Mouse (Mus musculus) liver, embryonic 15.5 days (tissue): Measurements from ENCODE around the gene Hif3a. TPM values are rescaled to one million over a fixed set of nuclear protein-coding genes. Genes with fewer than 3 reads are reported as not detected.

ENCODE experiments used
- ATAC-seq: fragments of 200-750 bp; cut with Nextera tagmentation; 2 replicates; pipeline ENCODE4 v1.8.0; 2017; ENCODE audit warnings: moderate number of reproducible peaks, mild to moderate bottlenecking, moderate library complexity; ENCODE audit not compliant: insufficient read depth
- H3K27ac ChIP-seq: fragments of 300-500 bp; sonication (generic); replicated peaks from 2 replicates; pipeline ENCODE4 v1.5.1; 2015; ENCODE audit warnings: mild to moderate bottlenecking, inconsistent platforms
- H3K27me3 ChIP-seq: fragments of 300-500 bp; sonication (generic); 2 replicates; pipeline ENCODE4 v1.6.1; 2015; ENCODE audit warnings: mild to moderate bottlenecking, inconsistent platforms
- H3K36me3 ChIP-seq: fragments of 300-500 bp; sonication (generic); replicated peaks from 2 replicates; pipeline ENCODE4 v1.6.1; 2015; ENCODE audit warnings: moderate library complexity, mild to moderate bottlenecking, inconsistent platforms
- H3K4me1 ChIP-seq: fragments of 300-500 bp; sonication (generic); replicated peaks from 2 replicates; pipeline ENCODE4 v1.6.1; 2015; ENCODE audit warnings: inconsistent platforms
- H3K4me2 ChIP-seq: fragments of 300-500 bp; sonication (generic); 2 replicates; pipeline ENCODE4 v1.6.1; 2015; ENCODE audit warnings: moderate library complexity, mild to moderate bottlenecking, inconsistent platforms
- H3K4me3 ChIP-seq: fragments of 300-500 bp; sonication (generic); replicated peaks from 2 replicates; pipeline ENCODE4 v1.5.1; 2015; ENCODE audit warnings: mild to moderate bottlenecking, inconsistent platforms
- H3K9ac ChIP-seq: fragments of 300-500 bp; sonication (generic); 2 replicates; pipeline ENCODE4 v1.6.1; 2015; ENCODE audit warnings: moderate library complexity, mild to moderate bottlenecking, inconsistent platforms
- H3K9me3 ChIP-seq: fragments of 300-500 bp; sonication (generic); replicated peaks from 2 replicates; pipeline ENCODE4 v1.6.1; 2016; ENCODE audit warnings: inconsistent platforms
- WGBS: fragments of 180-500 bp; shearing (Covaris S2); methylation state at CpG from one replicate; pipeline ENCODE4 v1.1.7; 2015; ENCODE audit warnings: mixed read lengths; ENCODE audit not compliant: insufficient replicate concordance; 5-methylcytosine and 5-hydroxymethylcytosine counted together
- polyA plus RNA-seq: library from polyadenylated mRNA; unstranded; fragments of >200 nt; fragmentation: Nextera tagmentation; extraction: Ambion mirVana; gene quantifications from 2 replicates; pipeline ENCODE4 v1.2.1, GENCODE M21; 2015

Gene Hif3a
- polyA plus RNA-seq, 1 experiment from 2014 or later, result 31.4 TPM

GRCm38 (mm10) chr7:17019426-17020166 lies 42.6 kb downstream of the Hif3a start:
- Histone ChIP-seq H3K9me3 (no peaks in the 10 kb centered on the region), H3K27me3 (no peaks in the 10 kb centered on the region), H3K36me3 (peaks cover 66% of the 10 kb centered on the region), H3K27ac (no peak overlapping the region), H3K4me2 (no peak overlapping the region), H3K4me3 (no peak overlapping the region), H3K9ac (no peak overlapping the region), H3K4me1 (peaks cover 57% of the 10 kb centered on the region)
- ATAC-seq, result no peak
- WGBS, result 59% methylated on average over 7 of the region's 7 CpGs

- WGBS, result 48% methylated on average over 2 of the region's 2 CpGs
- Histone ChIP-seq H3K9ac (no peak overlapping the region), H3K27ac (no peak overlapping the region), H3K4me1 (peaks cover 41% of the 10 kb centered on the region), H3K27me3 (no peaks in the 10 kb centered on the region), H3K36me3 (peaks cover 82% of the 10 kb centered on the region), H3K9me3 (no peaks in the 10 kb centered on the region), H3K4me2 (no peak overlapping the region), H3K4me3 (no peak overlapping the region)
- ATAC-seq, result no peak
These were observed 44.3 kb downstream of the Hif3a start for GRCm38 (mm10) chr7:17017921-17018320.

- H3K9ac ChIP-seq, result no peak overlapping the region
- H3K4me1 ChIP-seq, result peaks cover 34% of the 10 kb centered on the region
- no peak overlapping the region for H3K4me3 ChIP-seq
- H3K36me3 ChIP-seq, result peaks cover 82% of the 10 kb centered on the region
- WGBS, result 58% methylated on average over 1 of the region's 1 CpGs
- peak; percentile 76 for ATAC-seq
- H3K9me3 ChIP-seq, result no peaks in the 10 kb centered on the region
- no peaks in the 10 kb centered on the region for H3K27me3 ChIP-seq
- H3K4me2 ChIP-seq, result no peak overlapping the region
- H3K27ac ChIP-seq, result peak overlapping the region; percentile 2; the same call in 1 of the 2 replicates
These were observed 45.2 kb downstream of the Hif3a start for GRCm38 (mm10) chr7:17017036-17017435.

GRCm38 (mm10) chr7:17015381-17015780 lies 46.8 kb downstream of the Hif3a start:
- H3K9me3 ChIP-seq, result no peaks in the 10 kb centered on the region
- no peak overlapping the region for H3K4me3 ChIP-seq
- no peaks in the 10 kb centered on the region for H3K27me3 ChIP-seq
- H3K9ac ChIP-seq, result no peak overlapping the region
- ATAC-seq, result no peak
- H3K4me1 ChIP-seq, result peaks cover 26% of the 10 kb centered on the region
- no peak overlapping the region for H3K27ac ChIP-seq
- 80% methylated on average over 6 of the region's 6 CpGs for WGBS
- no peak overlapping the region for H3K4me2 ChIP-seq
- H3K36me3 ChIP-seq, result peaks cover 82% of the 10 kb centered on the region

GRCm38 (mm10) chr7:17011909-17012590 lies 50.2 kb downstream of the Hif3a start:
- no peaks in the 10 kb centered on the region for H3K9me3 ChIP-seq
- no peak overlapping the region for H3K9ac ChIP-seq
- H3K27me3 ChIP-seq, result no peaks in the 10 kb centered on the region
- WGBS, result 76% methylated on average over 7 of the region's 7 CpGs
- H3K36me3 ChIP-seq, result peaks cover 98% of the 10 kb centered on the region
- H3K4me2 ChIP-seq, result no peak overlapping the region
- ATAC-seq, result no peak
- peaks cover 5% of the 10 kb centered on the region for H3K4me1 ChIP-seq
- no peak overlapping the region for H3K27ac ChIP-seq
- no peak overlapping the region for H3K4me3 ChIP-seq

GRCm38 (mm10) chr7:17010010-17010347 lies 52.2 kb downstream of the Hif3a start:
- WGBS, result 75% methylated on average over 5 of the region's 5 CpGs
- Histone ChIP-seq H3K4me2 (no peak overlapping the region), H3K27me3 (no peaks in the 10 kb centered on the region), H3K9me3 (no peaks in the 10 kb centered on the region), H3K4me1 (peaks cover 4% of the 10 kb centered on the region; the same call in 1 of the 2 replicates), H3K4me3 (no peak overlapping the region), H3K36me3 (peaks cover 98% of the 10 kb centered on the region), H3K9ac (no peak overlapping the region), H3K27ac (no peak overlapping the region)
- no peak for ATAC-seq

- peaks cover 6% of the 10 kb centered on the region for H3K4me1 ChIP-seq
- no peak overlapping the region for H3K27ac ChIP-seq
- H3K4me3 ChIP-seq, result no peak overlapping the region
- no peak overlapping the region for H3K4me2 ChIP-seq
- no peak overlapping the region for H3K9ac ChIP-seq
- H3K9me3 ChIP-seq, result no peaks in the 10 kb centered on the region
- peaks cover 98% of the 10 kb centered on the region for H3K36me3 ChIP-seq
- ATAC-seq, result no peak
- H3K27me3 ChIP-seq, result no peaks in the 10 kb centered on the region
- 66% methylated on average over 16 of the region's 16 CpGs for WGBS
These were observed 52.8 kb downstream of the Hif3a start for GRCm38 (mm10) chr7:17009326-17010009.

GRCm38 (mm10) chr7:17007300-17007699 lies 54.9 kb downstream of the Hif3a start:
- Histone ChIP-seq H3K4me2 (no peak overlapping the region), H3K9ac (no peak overlapping the region), H3K27me3 (no peaks in the 10 kb centered on the region), H3K9me3 (no peaks in the 10 kb centered on the region), H3K4me1 (peaks cover 21% of the 10 kb centered on the region), H3K36me3 (peaks cover 83% of the 10 kb centered on the region), H3K4me3 (no peak overlapping the region), H3K27ac (no peak overlapping the region)
- no peak for ATAC-seq
- WGBS, result 63% methylated on average over 4 of the region's 4 CpGs

- Histone ChIP-seq H3K9me3 (no peaks in the 10 kb centered on the region), H3K27me3 (no peaks in the 10 kb centered on the region), H3K4me3 (no peak overlapping the region), H3K4me1 (peaks cover 21% of the 10 kb centered on the region), H3K9ac (no peak overlapping the region), H3K36me3 (peaks cover 57% of the 10 kb centered on the region), H3K27ac (0 out of 2 replicates have a peak overlapping the region, but pooled peaks have one; percentile 34), H3K4me2 (no peak overlapping the region)
- ATAC-seq, result no peak
- WGBS, result 68% methylated on average over 7 of the region's 7 CpGs
These were observed 57.5 kb downstream of the Hif3a start for GRCm38 (mm10) chr7:17004716-17005115.

- no peaks in the 10 kb centered on the region for H3K9me3 ChIP-seq
- ATAC-seq, result peak; percentile 26
- H3K4me3 ChIP-seq, result no peak overlapping the region
- H3K4me2 ChIP-seq, result no peak overlapping the region
- H3K27ac ChIP-seq, result peak overlapping the region; percentile 34
- peaks cover 34% of the 10 kb centered on the region for H3K4me1 ChIP-seq
- WGBS, result 59% methylated on average over 7 of the region's 7 CpGs
- H3K9ac ChIP-seq, result no peak overlapping the region
- H3K36me3 ChIP-seq, result peaks cover 45% of the 10 kb centered on the region
- H3K27me3 ChIP-seq, result no peaks in the 10 kb centered on the region
These were observed 58.8 kb downstream of the Hif3a start for GRCm38 (mm10) chr7:17003230-17003960.
